Comparison of ENCODE assay signal across 9 mouse cellular contexts in the genomic region with DNA sequence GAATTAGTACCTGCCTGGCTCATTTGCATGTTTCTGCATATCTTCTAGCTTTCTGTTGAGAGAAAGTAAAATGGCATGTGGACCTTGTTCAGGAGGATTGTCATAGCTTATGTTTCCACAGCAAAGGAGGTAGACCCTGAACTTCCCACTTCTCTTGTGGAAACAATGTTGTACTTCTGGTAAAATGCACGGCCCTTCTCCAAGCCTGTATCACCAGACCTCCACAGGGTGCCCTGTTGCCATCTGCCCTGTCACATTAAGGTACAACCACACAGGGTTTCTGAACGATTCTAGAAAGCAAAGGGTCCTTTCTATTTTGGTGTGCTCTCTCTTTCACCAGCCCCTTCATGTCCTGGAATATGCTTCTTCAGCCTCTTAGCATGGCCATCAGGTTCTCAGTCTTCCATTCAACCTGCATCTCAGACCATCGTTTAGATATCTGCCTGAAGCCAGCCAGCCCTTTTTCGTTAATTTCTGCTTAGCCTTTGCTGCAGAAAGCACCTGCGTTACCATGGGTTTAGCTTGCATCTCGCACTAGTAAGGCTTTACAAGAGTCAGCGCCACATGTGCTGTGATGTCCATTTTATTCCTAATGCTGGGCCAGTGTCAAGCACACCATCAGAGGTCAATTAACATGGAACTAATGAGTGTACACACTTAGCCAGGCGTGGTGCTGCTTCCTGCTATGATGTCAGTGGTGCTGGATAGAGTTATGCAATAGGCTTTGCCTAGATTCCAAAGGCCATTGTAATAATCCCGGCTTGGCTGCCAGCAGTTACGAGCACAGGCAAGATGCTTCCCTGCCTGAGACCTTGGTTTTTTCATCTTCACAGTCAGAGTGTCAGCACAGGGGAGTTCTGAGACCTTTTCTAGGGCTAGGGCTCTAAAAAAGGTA.
A peak's percentile ranks its signal among the peaks of the same experiment; 100 is the strongest.
DNase-seq lines count a peak whose midpoint lies in the region; ATAC-seq and TF ChIP-seq lines count a peak whose summit lies in the region.
"Had no signal": no experiment of that assay in that cellular context is flagged by ENCODE, and none has a peak within 500 bp of the region (broad histone marks: within the 10 kb centered on the region; RNA-seq: fewer than 3 reads in every experiment).

No protein-coding gene starts in this region.

- WGBS in heart, postnatal 0 days: 67% methylated on average over 10 of the region's 10 CpGs
- WGBS in liver, embryonic 11.5 days: 76% methylated on average over 10 of the region's 10 CpGs

- H3K4me2 ChIP-seq in heart, postnatal 0 days (ENCODE audit: low read depth, low read length): no peak overlapping the region
- no peak overlapping the region for H3K4me2 ChIP-seq in liver, embryonic 11.5 days
- H3K4me2 ChIP-seq: heart, embryonic 13.5 days had no signal

- H3K4me3 ChIP-seq in heart, postnatal 0 days (ENCODE audit: low read depth, low read length): no peak overlapping the region
- no peak overlapping the region for H3K4me3 ChIP-seq in liver, embryonic 11.5 days (ENCODE audit: low read depth, low read length)
- H3K4me3 ChIP-seq: heart, embryonic 13.5 days had no signal

- no peak overlapping the region for H3K9ac ChIP-seq in heart, postnatal 0 days (replicated peaks; ENCODE audit: low read depth, low read length)
- no peak overlapping the region for H3K9ac ChIP-seq in liver, embryonic 11.5 days (ENCODE audit: low read depth, low read length)
- H3K9ac ChIP-seq: heart, embryonic 13.5 days; liver, embryonic 14.5 days had no signal

- peak; percentile 4 for DNase-seq in testis, postnatal 10 days (ENCODE audit: low spot score)
- no peak for DNase-seq in testis, postnatal 14 days (ENCODE audit: low spot score)
- peak; percentile 63 for DNase-seq in cerebellum, adult 9-11 months
- peak; percentile 43 for DNase-seq in heart, postnatal 0 days (ENCODE audit: low spot score)
- DNase-seq in skeletal muscle tissue, adult 2 months (ENCODE audit: low read depth, low spot score): peak; percentile 74
- no peak for DNase-seq in thymus, adult 18-20 months
- no peak for DNase-seq in liver, embryonic 11.5 days (ENCODE audit: low spot score)

- H3K4me1 ChIP-seq in heart, postnatal 0 days (ENCODE audit: control insufficient read depth, insufficient read depth): no peaks in the 10 kb centered on the region
- no peaks in the 10 kb centered on the region for H3K4me1 ChIP-seq in liver, embryonic 11.5 days (replicated peaks; ENCODE audit: control insufficient read depth, insufficient read depth, low read length)

- ATAC-seq in heart, postnatal 0 days (ENCODE audit: insufficient read depth, low read depth): peak; percentile 58; the same call in 1 of the 2 replicates
- ATAC-seq in liver, embryonic 11.5 days (replicated peaks; ENCODE audit: low FRiP score): no peak

- H3K27me3 ChIP-seq in heart, postnatal 0 days (ENCODE audit: control insufficient read depth, insufficient read depth, low read length): no peaks in the 10 kb centered on the region
- H3K27me3 ChIP-seq in liver, embryonic 11.5 days (replicated peaks; ENCODE audit: control insufficient read depth, insufficient read depth, low read length): no peaks in the 10 kb centered on the region
- H3K27me3 ChIP-seq: heart, embryonic 13.5 days had no signal

- no peak overlapping the region for H3K27ac ChIP-seq in heart, postnatal 0 days (ENCODE audit: low read depth)
- no peak overlapping the region for H3K27ac ChIP-seq in liver, embryonic 11.5 days (ENCODE audit: low read depth, low read length)
- H3K27ac ChIP-seq: heart, embryonic 13.5 days; liver, embryonic 14.5 days had no signal

- no peak for TF ChIP-seq CTCF in heart, postnatal 0 days (IDR thresholded peaks at IDR 0.05; ENCODE audit: low read depth)

- no peak for TF ChIP-seq EP300 in heart, postnatal 0 days (IDR thresholded peaks at IDR 0.05; ENCODE audit: low read depth)

- H3K36me3 ChIP-seq in heart, postnatal 0 days (replicated peaks; ENCODE audit: control insufficient read depth, insufficient read depth, low read length): no peaks in the 10 kb centered on the region
- no peaks in the 10 kb centered on the region for H3K36me3 ChIP-seq in liver, embryonic 11.5 days (ENCODE audit: control insufficient read depth, insufficient read depth, low read length)
- H3K36me3 ChIP-seq: heart, embryonic 13.5 days had no signal

- H3K9me3 ChIP-seq in heart, postnatal 0 days (replicated peaks; ENCODE audit: control insufficient read depth, low read length): no peaks in the 10 kb centered on the region
- H3K9me3 ChIP-seq in liver, embryonic 11.5 days (ENCODE audit: control insufficient read depth, low read length): no peaks in the 10 kb centered on the region
- H3K9me3 ChIP-seq: heart, embryonic 13.5 days had no signal

Comparison
In these comparisons a context has a peak if more than half of its experiments do, and no peak if none do; other contexts are left out.
1. DNase-seq: peak in testis, postnatal 10 days (single experiment), cerebellum, adult 9-11 months (single experiment), heart, postnatal 0 days (single experiment) and skeletal muscle tissue, adult 2 months (single experiment); none in testis, postnatal 14 days (single experiment), thymus, adult 18-20 months (0 of 2) and liver, embryonic 11.5 days (single experiment).